Mouse (Mus musculus) MEL (cell line): ENCODE results near the gene Calm3. TPM values are rescaled to one million over a fixed set of nuclear protein-coding genes. Genes with fewer than 3 reads are reported as not detected.

Source experiments
- DNase-seq: peaks from one replicate; pipeline ENCODE4 v3.0.0; 2011; ENCODE audit warnings: low read depth, low spot score
- H3K27ac ChIP-seq: 2 replicates; pipeline ENCODE4 v1.5.1; 2012; ENCODE audit warnings: low read depth, mild to moderate bottlenecking, control low read depth, low read length, moderate library complexity; ENCODE audit not compliant: control insufficient read depth
- H3K27me3 ChIP-seq, 2 experiments: fragments of 150-350 bp in 1 of 2; sonication (generic) in 1 of 2; 2 replicates each; pipeline ENCODE4 v1.6.1; 2012; ENCODE audit warnings: low read length in 2 of 2, mild to moderate bottlenecking in 2 of 2, improper control_type of control experiment in 1 of 2, moderate library complexity in 1 of 2; ENCODE audit not compliant: insufficient read depth in 2 of 2, control insufficient read depth in 1 of 2
- H3K36me3 ChIP-seq, 2 experiments: 2 replicates each; pipeline ENCODE4 v1.6.1; 2012 to 2014; ENCODE audit warnings: low read length in 2 of 2, improper control_type of control experiment in 1 of 2, inconsistent platforms in 1 of 2, mild to moderate bottlenecking in 1 of 2; ENCODE audit not compliant: insufficient read depth in 2 of 2, control insufficient read depth in 1 of 2
- H3K4me1 ChIP-seq, 2 experiments: fragments of 150-350 bp in 1 of 2; sonication (generic) in 1 of 2; 2 replicates each; pipeline ENCODE4 v1.6.1; 2012; ENCODE audit warnings: low read length in 2 of 2, improper control_type of control experiment in 1 of 2, mild to moderate bottlenecking in 1 of 2; ENCODE audit not compliant: insufficient read depth in 2 of 2, control insufficient read depth in 1 of 2
- H3K4me3 ChIP-seq, 2 experiments: fragments of 150-350 bp in 1 of 2; sonication (generic) in 1 of 2; 2 replicates each; pipeline ENCODE4 v1.5.1; 2012; ENCODE audit warnings: low read depth in 2 of 2, low read length in 2 of 2, mild to moderate bottlenecking in 2 of 2, moderate library complexity in 2 of 2, control low read depth in 1 of 2, improper control_type of control experiment in 1 of 2; ENCODE audit not compliant: control insufficient read depth in 1 of 2, insufficient read depth in 1 of 2
- H3K79me2 ChIP-seq: 2 replicates; pipeline ENCODE4 v1.6.1; 2012; ENCODE audit warnings: mild to moderate bottlenecking, low read length, moderate library complexity; ENCODE audit not compliant: control insufficient read depth, poor library complexity, insufficient read depth
- H3K9ac ChIP-seq: 2 replicates; pipeline ENCODE4 v1.6.1; 2012; ENCODE audit warnings: low read depth, mild to moderate bottlenecking, control low read depth, low read length, moderate library complexity; ENCODE audit not compliant: control insufficient read depth, poor library complexity, severe bottlenecking
- H3K9me3 ChIP-seq: fragments of 150-350 bp; sonication (generic); replicated peaks from 2 replicates; pipeline ENCODE4 v1.6.1; 2012; ENCODE audit warnings: mild to moderate bottlenecking, low read length, improper control_type of control experiment, moderate library complexity; ENCODE audit not compliant: insufficient read depth
- CHD1 ChIP-seq: IDR thresholded peaks from 2 replicates; pipeline ENCODE4 v1.6.1; 2012; ENCODE audit warnings: low read depth, mild to moderate bottlenecking, inconsistent platforms, low read length, improper control_type of control experiment
- CHD2 ChIP-seq: IDR thresholded peaks from 2 replicates; pipeline ENCODE4 v1.6.1; 2011; ENCODE audit warnings: low read length, improper control_type of control experiment
- CTCF ChIP-seq, 3 experiments: IDR thresholded peaks in 2 of 3; conservative IDR thresholded peaks in 1 of 3; 2 replicates each; pipeline ENCODE4 v1.5.1; 2011 to 2012; ENCODE audit warnings: low read length in 3 of 3, low read depth in 2 of 3, mild to moderate bottlenecking in 2 of 3, improper control_type of control experiment in 1 of 3, inconsistent platforms in 1 of 3, mixed read lengths in 1 of 3, moderate library complexity in 1 of 3; ENCODE audit not compliant: control insufficient read depth in 1 of 3, insufficient read depth in 1 of 3, poor library complexity in 1 of 3, severe bottlenecking in 1 of 3
- E2F4 ChIP-seq: IDR thresholded peaks from 2 replicates; pipeline ENCODE4 v1.6.1; 2011; ENCODE audit warnings: low read depth, low read length, improper control_type of control experiment, borderline replicate concordance
- ELF1 ChIP-seq: IDR thresholded peaks from 2 replicates; pipeline ENCODE4 v1.6.1; 2014; ENCODE audit warnings: low read depth, mild to moderate bottlenecking, inconsistent platforms, low read length, improper control_type of control experiment, moderate library complexity
- EP300 ChIP-seq, 2 experiments: IDR thresholded peaks; 2 replicates each; pipeline ENCODE4 v1.6.1; 2011; ENCODE audit warnings: improper control_type of control experiment in 2 of 2, low read length in 2 of 2, low read depth in 1 of 2, mild to moderate bottlenecking in 1 of 2
- GABPA ChIP-seq: IDR thresholded peaks from 2 replicates; pipeline ENCODE4 v1.6.1; 2012; ENCODE audit warnings: low read depth, mild to moderate bottlenecking, inconsistent platforms, low read length, improper control_type of control experiment, moderate library complexity
- HCFC1 ChIP-seq: IDR thresholded peaks from 2 replicates; pipeline ENCODE4 v1.6.1; 2012; ENCODE audit warnings: low read depth, mild to moderate bottlenecking, inconsistent platforms, low read length, improper control_type of control experiment, moderate library complexity
- JUND ChIP-seq: IDR thresholded peaks from 2 replicates; pipeline ENCODE4 v1.6.1; 2011; ENCODE audit warnings: low read depth, mild to moderate bottlenecking, improper control_type of control experiment, low read length
- KAT2A ChIP-seq: conservative IDR thresholded peaks from 2 replicates; pipeline ENCODE4 v1.6.1; 2012; ENCODE audit warnings: low read depth, low read length, improper control_type of control experiment, inconsistent platforms
- MAX ChIP-seq: IDR thresholded peaks from 2 replicates; pipeline ENCODE4 v1.6.1; 2011; ENCODE audit warnings: low read length, improper control_type of control experiment
- MAZ ChIP-seq: IDR thresholded peaks from 2 replicates; pipeline ENCODE4 v1.6.1; 2012; ENCODE audit warnings: low read depth, mild to moderate bottlenecking, inconsistent platforms, low read length, improper control_type of control experiment
- MXI1 ChIP-seq: IDR thresholded peaks from 2 replicates; pipeline ENCODE4 v1.6.1; 2011; ENCODE audit warnings: mild to moderate bottlenecking, low read depth, low read length, improper control_type of control experiment
- NELFE ChIP-seq: IDR thresholded peaks from 2 replicates; pipeline ENCODE4 v1.6.1; 2011; ENCODE audit warnings: low read depth, low read length, improper control_type of control experiment
- NRF1 ChIP-seq: IDR thresholded peaks from 2 replicates; pipeline ENCODE4 v1.6.1; 2014; ENCODE audit warnings: low read depth, mild to moderate bottlenecking, inconsistent platforms, low read length, improper control_type of control experiment, moderate library complexity; ENCODE audit not compliant: poor library complexity, insufficient read depth, severe bottlenecking
- POLR2AphosphoS2 ChIP-seq: IDR thresholded peaks from 2 replicates; pipeline ENCODE4 v1.6.1; 2011; ENCODE audit warnings: low read length, improper control_type of control experiment
- POLR2AphosphoS5 ChIP-seq: IDR thresholded peaks from 2 replicates; pipeline ENCODE4 v1.6.1; 2012; ENCODE audit warnings: low read depth, borderline replicate concordance, mild to moderate bottlenecking, inconsistent platforms, low read length, moderate library complexity, mixed read lengths
- RAD21 ChIP-seq: IDR thresholded peaks from 2 replicates; pipeline ENCODE4 v1.6.1; 2011; ENCODE audit warnings: mild to moderate bottlenecking, low read depth, low read length, improper control_type of control experiment
- SIN3A ChIP-seq: IDR thresholded peaks from 2 replicates; pipeline ENCODE4 v1.6.1; 2012; ENCODE audit warnings: low read length, improper control_type of control experiment, inconsistent platforms
- TBP ChIP-seq: IDR thresholded peaks from 2 replicates; pipeline ENCODE4 v1.8.0; 2011; ENCODE audit warnings: low read depth, low read length, improper control_type of control experiment
- TCF12 ChIP-seq: IDR thresholded peaks from 2 replicates; pipeline ENCODE4 v1.6.1; 2014; ENCODE audit warnings: low read depth, mild to moderate bottlenecking, inconsistent platforms, low read length, improper control_type of control experiment, moderate library complexity
- USF1 ChIP-seq: IDR thresholded peaks from 2 replicates; pipeline ENCODE4 v1.6.1; 2014; ENCODE audit warnings: low read depth, mild to moderate bottlenecking, inconsistent platforms, low read length, improper control_type of control experiment, moderate library complexity
- USF2 ChIP-seq, 2 experiments: IDR thresholded peaks; 2 replicates each; pipeline ENCODE4 v1.6.1; 2011 to 2012; ENCODE audit warnings: improper control_type of control experiment in 2 of 2, low read length in 2 of 2, borderline replicate concordance in 1 of 2, inconsistent platforms in 1 of 2, low read depth in 1 of 2, mild to moderate bottlenecking in 1 of 2; ENCODE audit not compliant: insufficient read depth in 1 of 2
- ZC3H11A ChIP-seq: IDR thresholded peaks from 2 replicates; pipeline ENCODE4 v1.6.1; 2012; ENCODE audit warnings: low read depth, mild to moderate bottlenecking, inconsistent platforms, low read length, improper control_type of control experiment
- ZKSCAN1 ChIP-seq: IDR thresholded peaks from 2 replicates; pipeline ENCODE4 v1.6.1; 2012; ENCODE audit warnings: low read depth, mild to moderate bottlenecking, inconsistent platforms, low read length, improper control_type of control experiment, moderate library complexity
- ZMIZ1 ChIP-seq: IDR thresholded peaks from 2 replicates; pipeline ENCODE4 v1.6.1; 2012; ENCODE audit warnings: low read depth, mild to moderate bottlenecking, inconsistent platforms, low read length, improper control_type of control experiment, moderate library complexity
- polyA plus RNA-seq, 2 experiments: library from polyadenylated mRNA; stranded (reverse) in 1 of 2; unstranded in 1 of 2; fragments of >175 nt in 1 of 2; fragments of >200 nt in 1 of 2; gene quantifications; 2 replicates each; pipeline versions ENCODE4 v1.2.1 to v1.2.4; 2012; ENCODE audit warnings: low replicate concordance in 2 of 2, low read depth in 1 of 2; ENCODE audit not compliant: insufficient read length in 2 of 2, insufficient read depth in 1 of 2, missing spikeins in 1 of 2
- total RNA-seq: library from RNA; depleted of rRNA; stranded (reverse); fragments of 300-350 nt; gene quantifications from 2 replicates; pipeline ENCODE4 v1.2.3, GENCODE M21; 2012

The Calm3 gene
- total and polyA plus RNA-seq, 3 experiments: 482 to 1,030 (median 515) TPM

- Histone ChIP-seq H3K4me1 (peaks cover 2 to 27% of the 10 kb centered on the region in 2 experiments), H3K9me3 (no peaks in the 10 kb centered on the region), H3K27ac (no peak overlapping the region), H3K27me3 (no peaks in the 10 kb centered on the region), H3K4me3 (no peak overlapping the region), H3K36me3 (peaks cover 0 to 20% of the 10 kb centered on the region in 2 experiments), H3K79me2 (peaks cover 17% of the 10 kb centered on the region), H3K9ac (no peak overlapping the region)
- TF ChIP-seq POLR2AphosphoS2 (no peak), TBP (no peak), ZMIZ1 (no peak), GABPA (no peak), RAD21 (no peak), NELFE (no peak), MXI1 (no peak), E2F4 (no peak), NRF1 (no peak), ZC3H11A (no peak), KAT2A (no peak), EP300 (IDR thresholded peaks at IDR 0.05; ENCODE audit: low read depth in 1 of 2, low read length in 2 of 2) (no peak), JUND (no peak), CHD1 (no peak), ZKSCAN1 (no peak)
- no peak for DNase-seq
These were observed 11.6 kb downstream of the Calm3 start for GRCm38 (mm10) chr7:16912360-16912759.

GRCm38 (mm10) chr7:16911904-16912303 is 12.0 kb downstream of the Calm3 start:
- Histone ChIP-seq H3K79me2 (peaks cover 21% of the 10 kb centered on the region), H3K36me3 (peaks cover 0 to 20% of the 10 kb centered on the region in 2 experiments), H3K9ac (no peak overlapping the region), H3K27me3 (no peaks in the 10 kb centered on the region), H3K4me1 (peaks cover 2 to 27% of the 10 kb centered on the region in 2 experiments), H3K9me3 (no peaks in the 10 kb centered on the region), H3K4me3 (no peak overlapping the region), H3K27ac (no peak overlapping the region)
- no peak for DNase-seq
- TF ChIP-seq POLR2AphosphoS2: no peak
- TF ChIP-seq TCF12: no peak
- no peak for TF ChIP-seq ZKSCAN1
- TF ChIP-seq USF2 (IDR thresholded peaks at IDR 0.05; ENCODE audit: borderline replicate concordance in 1 of 2, insufficient read depth in 1 of 2, low read depth in 1 of 2, low read length in 2 of 2): no peak
- TF ChIP-seq POLR2AphosphoS5: no peak
- TF ChIP-seq SIN3A: no peak
- no peak; a peak in 1 of 6 replicates for TF ChIP-seq CTCF (IDR thresholded peaks at IDR 0.05 in 2 of 3, conservative IDR thresholded peaks at IDR 0.05 in 1 of 3; ENCODE audit: control insufficient read depth in 1 of 3, insufficient read depth in 1 of 3, low read depth in 2 of 3, low read length in 3 of 3, poor library complexity in 1 of 3, severe bottlenecking in 1 of 3)
- TF ChIP-seq USF1: no peak
- no peak for TF ChIP-seq MAZ
- TF ChIP-seq HCFC1: no peak
- TF ChIP-seq TBP: no peak
- no peak for TF ChIP-seq KAT2A
- TF ChIP-seq GABPA: no peak
- no peak for TF ChIP-seq CHD2
- no peak for TF ChIP-seq ELF1
- TF ChIP-seq MAX: no peak
